Mouse (Mus musculus): ENCODE data around the gene Zdhhc18. TPM values are rescaled to one million over a fixed set of nuclear protein-coding genes. Genes with fewer than 3 reads are reported as not detected.

The Zdhhc18 gene
- polyA plus RNA-seq, 1 experiment from 2014 or later, result 3.0 TPM

GRCm38 (mm10) chr4:133592570-133592969 is 57.4 kb downstream of the Zdhhc18 start:
- Histone ChIP-seq H3K27me3 (replicated peaks; ENCODE audit: low read depth, poor library complexity, severe bottlenecking) (peaks cover 4% of the 10 kb centered on the region), H3K4me3 (no peak overlapping the region), H3K36me3 (replicated peaks) (peaks cover 53% of the 10 kb centered on the region), H3K4me1 (peaks cover 7% of the 10 kb centered on the region), H3K9me3 (no peaks in the 10 kb centered on the region), H3K27ac (replicated peaks) (no peak overlapping the region)
- 38% methylated on average over 7 of the region's 7 CpGs for WGBS
- DNase-seq (ENCODE audit: low spot score), result peak; percentile 85

GRCm38 (mm10) chr4:133584059-133584951 is 65.6 kb downstream of the Zdhhc18 start, which contains the start of gene Gpn2:
Gene Gpn2 (plus strand): TSS chr4:133584362.
- Histone ChIP-seq H3K4me1 (peaks cover 18% of the 10 kb centered on the region), H3K27ac (replicated peaks) (peak within 1 kb of the TSS; percentile 85), H3K27me3 (replicated peaks; ENCODE audit: low read depth, poor library complexity, severe bottlenecking) (no peaks in the 10 kb centered on the region), H3K9me3 (no peaks in the 10 kb centered on the region), H3K36me3 (replicated peaks) (peaks cover 74% of the 10 kb centered on the region), H3K4me3 (peak within 1 kb of the TSS; percentile 97)
- 3% methylated on average over 65 of the region's 65 CpGs for WGBS
- DNase-seq (ENCODE audit: low spot score), result peak; percentile 85

- no peaks in the 10 kb centered on the region for H3K27me3 ChIP-seq (replicated peaks; ENCODE audit: low read depth, poor library complexity, severe bottlenecking)
- H3K9me3 ChIP-seq, result no peaks in the 10 kb centered on the region
- DNase-seq (ENCODE audit: low spot score), result no peak
- WGBS, result 64% methylated on average over 6 of the region's 6 CpGs
- H3K4me3 ChIP-seq, result peak overlapping the region; percentile 97
- H3K4me1 ChIP-seq, result peaks cover 18% of the 10 kb centered on the region
- peak overlapping the region; percentile 85 for H3K27ac ChIP-seq (replicated peaks)
- H3K36me3 ChIP-seq (replicated peaks), result peaks cover 74% of the 10 kb centered on the region
Observed at GRCm38 (mm10) chr4:133583690-133584058, 66.3 kb downstream of the Zdhhc18 start.

- no peaks in the 10 kb centered on the region for H3K27me3 ChIP-seq (replicated peaks; ENCODE audit: low read depth, poor library complexity, severe bottlenecking)
- no peak overlapping the region for H3K27ac ChIP-seq (replicated peaks)
- no peak for DNase-seq (ENCODE audit: low spot score)
- H3K36me3 ChIP-seq (replicated peaks), result peaks cover 51% of the 10 kb centered on the region
- H3K9me3 ChIP-seq, result no peaks in the 10 kb centered on the region
- peaks cover 20% of the 10 kb centered on the region for H3K4me1 ChIP-seq
- H3K4me3 ChIP-seq, result no peak overlapping the region
- 79% methylated on average over 12 of the region's 12 CpGs for WGBS
Observed at GRCm38 (mm10) chr4:133577983-133578382, 72.0 kb downstream of the Zdhhc18 start.

GRCm38 (mm10) chr4:133574843-133575202 is 75.1 kb downstream of the Zdhhc18 start:
- H3K4me1 ChIP-seq, result peaks cover 24% of the 10 kb centered on the region
- WGBS, result 1% methylated on average over 41 of the region's 41 CpGs
- no peaks in the 10 kb centered on the region for H3K27me3 ChIP-seq (replicated peaks; ENCODE audit: low read depth, poor library complexity, severe bottlenecking)
- DNase-seq (ENCODE audit: low spot score), result no peak
- peak overlapping the region; percentile 97 for H3K4me3 ChIP-seq
- H3K27ac ChIP-seq (replicated peaks), result peak overlapping the region; percentile 89
- no peaks in the 10 kb centered on the region for H3K9me3 ChIP-seq
- peaks cover 22% of the 10 kb centered on the region for H3K36me3 ChIP-seq (replicated peaks)

GRCm38 (mm10) chr4:133574070-133574842 is 75.7 kb downstream of the Zdhhc18 start, which contains the start of gene Gpatch3:
Gene Gpatch3 (plus strand): TSS chr4:133574745.
- Histone ChIP-seq H3K27ac (replicated peaks) (peak within 1 kb of the TSS; percentile 89), H3K36me3 (replicated peaks) (peaks cover 16% of the 10 kb centered on the region), H3K27me3 (replicated peaks; ENCODE audit: low read depth, poor library complexity, severe bottlenecking) (no peaks in the 10 kb centered on the region), H3K9me3 (no peaks in the 10 kb centered on the region), H3K4me1 (peaks cover 24% of the 10 kb centered on the region), H3K4me3 (peak within 1 kb of the TSS; percentile 97)
- WGBS, result 8% methylated on average over 44 of the region's 44 CpGs
- DNase-seq (ENCODE audit: low spot score), result peak; percentile 93

GRCm38 (mm10) chr4:133570066-133570466 is 79.9 kb downstream of the Zdhhc18 start:
- WGBS, result 60% methylated on average over 10 of the region's 10 CpGs
- no peak overlapping the region for H3K27ac ChIP-seq (replicated peaks)
- peaks cover 14% of the 10 kb centered on the region for H3K4me1 ChIP-seq
- H3K27me3 ChIP-seq (replicated peaks; ENCODE audit: low read depth, poor library complexity, severe bottlenecking), result no peaks in the 10 kb centered on the region
- DNase-seq (ENCODE audit: low spot score), result no peak
- no peaks in the 10 kb centered on the region for H3K36me3 ChIP-seq (replicated peaks)
- H3K4me3 ChIP-seq, result no peak overlapping the region
- H3K9me3 ChIP-seq, result no peaks in the 10 kb centered on the region

GRCm38 (mm10) chr4:133569291-133570065 is 80.5 kb downstream of the Zdhhc18 start:
- no peaks in the 10 kb centered on the region for H3K36me3 ChIP-seq (replicated peaks)
- H3K27me3 ChIP-seq (replicated peaks; ENCODE audit: low read depth, poor library complexity, severe bottlenecking), result no peaks in the 10 kb centered on the region
- DNase-seq (ENCODE audit: low spot score), result no peak
- WGBS, result 79% methylated on average over 10 of the region's 10 CpGs
- no peak overlapping the region for H3K27ac ChIP-seq (replicated peaks)
- peaks cover 2% of the 10 kb centered on the region; the same call in 1 of the 2 replicates for H3K9me3 ChIP-seq
- no peak overlapping the region for H3K4me3 ChIP-seq
- H3K4me1 ChIP-seq, result peaks cover 10% of the 10 kb centered on the region

GRCm38 (mm10) chr4:133567251-133567650 is 82.7 kb downstream of the Zdhhc18 start:
- H3K27me3 ChIP-seq (replicated peaks; ENCODE audit: low read depth, poor library complexity, severe bottlenecking), result no peaks in the 10 kb centered on the region
- H3K4me3 ChIP-seq, result no peak overlapping the region
- H3K27ac ChIP-seq (replicated peaks), result no peak overlapping the region
- WGBS, result 26% methylated on average over 8 of the region's 8 CpGs
- no peak for DNase-seq (ENCODE audit: low spot score)
- 0 out of 2 replicates have a peak, but pooled peaks cover 4% of the 10 kb centered on the region for H3K4me1 ChIP-seq
- H3K9me3 ChIP-seq, result peaks cover 5% of the 10 kb centered on the region; the same call in 1 of the 2 replicates
- H3K36me3 ChIP-seq (replicated peaks), result no peaks in the 10 kb centered on the region

GRCm38 (mm10) chr4:133563123-133563571 is 86.8 kb downstream of the Zdhhc18 start:
- no peaks in the 10 kb centered on the region for H3K4me1 ChIP-seq
- H3K27ac ChIP-seq (replicated peaks), result no peak overlapping the region
- no peak for DNase-seq (ENCODE audit: low spot score)
- no peak overlapping the region for H3K4me3 ChIP-seq
- H3K36me3 ChIP-seq (replicated peaks), result no peaks in the 10 kb centered on the region
- H3K27me3 ChIP-seq (replicated peaks; ENCODE audit: low read depth, poor library complexity, severe bottlenecking), result no peaks in the 10 kb centered on the region
- peaks cover 5% of the 10 kb centered on the region; the same call in 1 of the 2 replicates for H3K9me3 ChIP-seq
- WGBS, result 82% methylated on average over 11 of the region's 11 CpGs

GRCm38 (mm10) chr4:133561622-133562021 is 88.3 kb downstream of the Zdhhc18 start:
- WGBS, result 78% methylated on average over 4 of the region's 4 CpGs
- Histone ChIP-seq H3K27ac (replicated peaks) (no peak overlapping the region), H3K36me3 (replicated peaks) (no peaks in the 10 kb centered on the region), H3K9me3 (peaks cover 5% of the 10 kb centered on the region; the same call in 1 of the 2 replicates), H3K27me3 (replicated peaks; ENCODE audit: low read depth, poor library complexity, severe bottlenecking) (no peaks in the 10 kb centered on the region), H3K4me3 (no peak overlapping the region), H3K4me1 (peaks cover 9% of the 10 kb centered on the region)
- DNase-seq (ENCODE audit: low spot score), result no peak

GRCm38 (mm10) chr4:133559846-133560245 is 90.1 kb downstream of the Zdhhc18 start:
- Histone ChIP-seq H3K27me3 (replicated peaks; ENCODE audit: low read depth, poor library complexity, severe bottlenecking) (peaks cover 6% of the 10 kb centered on the region; the same call in 1 of the 2 replicates), H3K4me1 (peaks cover 9% of the 10 kb centered on the region), H3K36me3 (replicated peaks) (no peaks in the 10 kb centered on the region), H3K9me3 (peaks cover 5% of the 10 kb centered on the region; the same call in 1 of the 2 replicates), H3K27ac (replicated peaks) (no peak overlapping the region), H3K4me3 (no peak overlapping the region)
- DNase-seq (ENCODE audit: low spot score), result no peak
- WGBS, result 82% methylated on average over 4 of the region's 4 CpGs

All from embryonic facial prominence, embryonic 10.5 days (tissue).